In genomic region chr9:36726131-36727033, GRCm38 (mm10) we compare ENCODE assay signal across 8 mouse cellular contexts. TPM values are rescaled to one million over a fixed set of nuclear protein-coding genes. Genes with fewer than 3 reads are reported as not detected.
DNase-seq lines count a peak whose midpoint lies in the region; ATAC-seq and TF ChIP-seq lines count a peak whose summit lies in the region.

No protein-coding gene starts in this region.

- peak; percentile 75 to 80 for DNase-seq in gastrocnemius, adult 8-10 months (ENCODE audit: low spot score in 2 of 2)
- DNase-seq in hindlimb bud, embryonic 11.5 days (ENCODE audit: extremely low spot score, low read depth, low spot score), result peak; percentile 91
- DNase-seq in left cerebral cortex, adult 8-10 months (ENCODE audit: low spot score in 2 of 2), result peak; percentile 83 to 94
- DNase-seq in right cerebral cortex, postnatal 10 days (ENCODE audit: low spot score in 2 of 2), result peak; percentile 94 to 95
- peak; percentile 92 for DNase-seq in urinary bladder, postnatal 25 days (ENCODE audit: low spot score)

- no peaks in the 10 kb centered on the region; the same call in 1 of the 2 replicates for H3K4me1 ChIP-seq in cortical plate, adult 2 months (ENCODE audit: control insufficient read depth, insufficient read depth, low read length)
- H3K4me1 ChIP-seq in megakaryocyte, embryonic 14.5 days, result peaks cover 24% of the 10 kb centered on the region

- H3K36me3 ChIP-seq in megakaryocyte, embryonic 14.5 days (replicated peaks; ENCODE audit: low read length), result peaks cover 42% of the 10 kb centered on the region

- TF ChIP-seq CTCF in cortical plate, adult 2 months (IDR thresholded peaks at IDR 0.05; ENCODE audit: extremely low read depth, insufficient read depth, low read length), result no peak

- no peaks in the 10 kb centered on the region for H3K27me3 ChIP-seq in megakaryocyte, embryonic 14.5 days (replicated peaks)

- TF ChIP-seq POLR2A in cortical plate, adult 2 months (IDR thresholded peaks at IDR 0.05; ENCODE audit: extremely low read depth, insufficient read depth, low read length), result peak; percentile 90

- H3K4me3 ChIP-seq in cortical plate, adult 2 months (ENCODE audit: insufficient read depth, low read length), result peak overlapping the region; percentile 68
- H3K4me3 ChIP-seq in megakaryocyte, embryonic 14.5 days (replicated peaks), result peak overlapping the region; percentile 91

- no peaks in the 10 kb centered on the region for H3K9me3 ChIP-seq in megakaryocyte, embryonic 14.5 days

- peak; percentile 79 for ATAC-seq in activated CD4-positive, CD25-positive, alpha-beta regulatory T cell, adult 4 months

- no peak overlapping the region for H3K27ac ChIP-seq in cortical plate, adult 2 months (ENCODE audit: insufficient read depth, low read length)

RNA-seq across cellular contexts. Expression of gene Chek1, which starts 0.5 kb away (rescaled TPM):
- polyA plus RNA-seq in activated CD4-positive, CD25-positive, alpha-beta regulatory T cell, adult 4 months (2017; shearing (Covaris generic)), result 10 to 100 TPM; 10.5 to 11.3 TPM
- 1.6 and 2.2 TPM in 2 replicates for polyA plus RNA-seq in cortical plate, adult 2 months (2012; rRNA removed)
- 1 to 10 TPM in 1 of 4 experiments, under 1 TPM in 3; 0.19 to 2.0 (median 0.35) TPM for total RNA-seq in gastrocnemius, adult 8-10 months (2022)
- 1 to 10 TPM; 1.9 to 4.4 (median 3.2) TPM for total RNA-seq in left cerebral cortex, adult 8-10 months (2022)
- 0.20 TPM in 1 of 2 replicates, not detected in the other for polyA plus RNA-seq in megakaryocyte, embryonic 14.5 days (2012; ENCODE audit: insufficient read depth, low replicate concordance)

RNA-seq across cellular contexts. Expression of gene Acrv1, which starts 33.4 kb away (rescaled TPM):
- polyA plus RNA-seq in activated CD4-positive, CD25-positive, alpha-beta regulatory T cell, adult 4 months (2017; shearing (Covaris generic)), result not detected
- polyA plus RNA-seq in cortical plate, adult 2 months (2012; rRNA removed), result not detected in 2 replicates
- total RNA-seq in gastrocnemius, adult 8-10 months (2022), result not detected
- total RNA-seq in left cerebral cortex, adult 8-10 months (2022), result not detected
- polyA plus RNA-seq in megakaryocyte, embryonic 14.5 days (2012; ENCODE audit: insufficient read depth, low replicate concordance), result not detected in 2 replicates

RNA-seq across cellular contexts. Expression of gene Stt3a, which starts 41.1 kb away (rescaled TPM):
- 100 to 1,000 TPM; 173 to 230 TPM for polyA plus RNA-seq in activated CD4-positive, CD25-positive, alpha-beta regulatory T cell, adult 4 months (2017; shearing (Covaris generic))
- polyA plus RNA-seq in cortical plate, adult 2 months (2012; rRNA removed), result 39.6 and 47.4 TPM in 2 replicates
- 10 to 100 TPM; 23.8 to 40.7 (median 33.9) TPM for total RNA-seq in gastrocnemius, adult 8-10 months (2022)
- 10 to 100 TPM; 69.1 to 89.1 (median 74.0) TPM for total RNA-seq in left cerebral cortex, adult 8-10 months (2022)
- polyA plus RNA-seq in megakaryocyte, embryonic 14.5 days (2012; ENCODE audit: insufficient read depth, low replicate concordance), result 2.3 TPM in 2 replicates

Comparison
In these comparisons a context has a peak if more than half of its experiments do, and no peak if none do; other contexts are left out.
1. RNA of gene Stt3a, which starts 41.1 kb away (polyA plus RNA-seq): 173 to 230 TPM in activated CD4-positive, CD25-positive, alpha-beta regulatory T cell, adult 4 months and 39.6 to 47.4 TPM in cortical plate, adult 2 months; 2.3 TPM in megakaryocyte, embryonic 14.5 days; every median in the first group is over 10 times any median in the second.
2. Peak in every context shown above with its lines, with median percentiles within 50 percentile points of each other: DNase-seq.